Mouse (Mus musculus): ENCODE measurements around the gene Plvap. TPM values are rescaled to one million over a fixed set of nuclear protein-coding genes. Genes with fewer than 3 reads are reported as not detected.

Plvap gene
- polyA plus RNA-seq, 1 experiment from 2014 or later: 3.6 TPM

GRCm38 (mm10) chr8:71498816-71499690, 12.5 kb downstream of the Plvap start:
- H3K9me3 ChIP-seq (ENCODE audit: control insufficient read depth, low read length): no peaks in the 10 kb centered on the region
- no peaks in the 10 kb centered on the region for H3K27me3 ChIP-seq (ENCODE audit: control insufficient read depth, insufficient read depth, low read length)
- H3K4me3 ChIP-seq (replicated peaks; ENCODE audit: low read depth, low read length): no peak overlapping the region
- ATAC-seq (ENCODE audit: low FRiP score, low TSS enrichment) (no peak), DNase-seq (no peak)
- H3K27ac ChIP-seq (replicated peaks; ENCODE audit: low read depth, low read length): no peak overlapping the region
- H3K4me1 ChIP-seq (ENCODE audit: control insufficient read depth, insufficient read depth, low read length): no peaks in the 10 kb centered on the region
- H3K4me2 ChIP-seq (ENCODE audit: low read length): no peak overlapping the region
- no peak overlapping the region for H3K9ac ChIP-seq (replicated peaks; ENCODE audit: low read length)
- WGBS: 50% methylated on average over 16 of the region's 16 CpGs
- H3K36me3 ChIP-seq (ENCODE audit: control insufficient read depth, insufficient read depth, low read length): no peaks in the 10 kb centered on the region

- DNase-seq (no peak), ATAC-seq (ENCODE audit: low FRiP score, low TSS enrichment) (no peak)
- Histone ChIP-seq H3K36me3 (ENCODE audit: control insufficient read depth, insufficient read depth, low read length) (peaks cover 4% of the 10 kb centered on the region; the same call in 1 of the 2 replicates), H3K27ac (replicated peaks; ENCODE audit: low read depth, low read length) (no peak overlapping the region), H3K4me2 (ENCODE audit: low read length) (no peak overlapping the region), H3K4me1 (ENCODE audit: control insufficient read depth, insufficient read depth, low read length) (no peaks in the 10 kb centered on the region), H3K9me3 (ENCODE audit: control insufficient read depth, low read length) (no peaks in the 10 kb centered on the region), H3K27me3 (ENCODE audit: control insufficient read depth, insufficient read depth, low read length) (no peaks in the 10 kb centered on the region), H3K4me3 (replicated peaks; ENCODE audit: low read depth, low read length) (no peak overlapping the region), H3K9ac (replicated peaks; ENCODE audit: low read length) (no peak overlapping the region)
- 28% methylated on average over 15 of the region's 15 CpGs for WGBS
These were observed 13.6 kb downstream of the Plvap start for GRCm38 (mm10) chr8:71497881-71498501.

- Histone ChIP-seq H3K27ac (replicated peaks; ENCODE audit: low read depth, low read length) (no peak overlapping the region), H3K36me3 (ENCODE audit: control insufficient read depth, insufficient read depth, low read length) (peaks cover 11% of the 10 kb centered on the region), H3K4me1 (ENCODE audit: control insufficient read depth, insufficient read depth, low read length) (no peaks in the 10 kb centered on the region), H3K9ac (replicated peaks; ENCODE audit: low read length) (no peak overlapping the region; the same call in 1 of the 2 replicates), H3K27me3 (ENCODE audit: control insufficient read depth, insufficient read depth, low read length) (no peaks in the 10 kb centered on the region), H3K4me3 (replicated peaks; ENCODE audit: low read depth, low read length) (no peak overlapping the region), H3K4me2 (ENCODE audit: low read length) (no peak overlapping the region), H3K9me3 (ENCODE audit: control insufficient read depth, low read length) (no peaks in the 10 kb centered on the region)
- 83% methylated on average over 1 of the region's 1 CpGs for WGBS
- DNase-seq (no peak), ATAC-seq (ENCODE audit: low FRiP score, low TSS enrichment) (no peak)
These were observed 14.4 kb downstream of the Plvap start for GRCm38 (mm10) chr8:71497077-71497645.

- H3K27me3 ChIP-seq (ENCODE audit: control insufficient read depth, insufficient read depth, low read length): no peaks in the 10 kb centered on the region
- WGBS: 64% methylated on average over 11 of the region's 11 CpGs
- no peak overlapping the region for H3K4me3 ChIP-seq (replicated peaks; ENCODE audit: low read depth, low read length)
- H3K27ac ChIP-seq (replicated peaks; ENCODE audit: low read depth, low read length): no peak overlapping the region
- H3K9ac ChIP-seq (replicated peaks; ENCODE audit: low read length): no peak overlapping the region
- ATAC-seq (ENCODE audit: low FRiP score, low TSS enrichment) (no peak), DNase-seq (no peak)
- no peak overlapping the region for H3K4me2 ChIP-seq (ENCODE audit: low read length)
- H3K36me3 ChIP-seq (ENCODE audit: control insufficient read depth, insufficient read depth, low read length): peaks cover 18% of the 10 kb centered on the region
- no peaks in the 10 kb centered on the region for H3K4me1 ChIP-seq (ENCODE audit: control insufficient read depth, insufficient read depth, low read length)
- H3K9me3 ChIP-seq (ENCODE audit: control insufficient read depth, low read length): no peaks in the 10 kb centered on the region
These were observed 15.1 kb downstream of the Plvap start for GRCm38 (mm10) chr8:71496481-71496880.

- WGBS: 90% methylated on average over 5 of the region's 5 CpGs
- Histone ChIP-seq H3K27me3 (ENCODE audit: control insufficient read depth, insufficient read depth, low read length) (no peaks in the 10 kb centered on the region), H3K27ac (replicated peaks; ENCODE audit: low read depth, low read length) (no peak overlapping the region), H3K9me3 (ENCODE audit: control insufficient read depth, low read length) (no peaks in the 10 kb centered on the region), H3K4me1 (ENCODE audit: control insufficient read depth, insufficient read depth, low read length) (no peaks in the 10 kb centered on the region), H3K36me3 (ENCODE audit: control insufficient read depth, insufficient read depth, low read length) (peaks cover 25% of the 10 kb centered on the region), H3K9ac (replicated peaks; ENCODE audit: low read length) (no peak overlapping the region), H3K4me2 (ENCODE audit: low read length) (no peak overlapping the region), H3K4me3 (replicated peaks; ENCODE audit: low read depth, low read length) (no peak overlapping the region)
- no peak for DNase-seq
- ATAC-seq (ENCODE audit: low FRiP score, low TSS enrichment): no peak
These were observed 15.7 kb downstream of the Plvap start for GRCm38 (mm10) chr8:71495811-71496210.

- H3K9me3 ChIP-seq (ENCODE audit: control insufficient read depth, low read length): no peaks in the 10 kb centered on the region
- DNase-seq (peak; percentile 90), ATAC-seq (ENCODE audit: low FRiP score, low TSS enrichment) (peak; percentile 76)
- H3K36me3 ChIP-seq (ENCODE audit: control insufficient read depth, insufficient read depth, low read length): peaks cover 25% of the 10 kb centered on the region
- H3K27ac ChIP-seq (replicated peaks; ENCODE audit: low read depth, low read length): no peak overlapping the region
- H3K4me3 ChIP-seq (replicated peaks; ENCODE audit: low read depth, low read length): no peak overlapping the region
- no peaks in the 10 kb centered on the region for H3K4me1 ChIP-seq (ENCODE audit: control insufficient read depth, insufficient read depth, low read length)
- H3K27me3 ChIP-seq (ENCODE audit: control insufficient read depth, insufficient read depth, low read length): no peaks in the 10 kb centered on the region
- no peak overlapping the region for H3K4me2 ChIP-seq (ENCODE audit: low read length)
- H3K9ac ChIP-seq (replicated peaks; ENCODE audit: low read length): no peak overlapping the region
- WGBS: 31% methylated on average over 16 of the region's 16 CpGs
These were observed 16.5 kb downstream of the Plvap start for GRCm38 (mm10) chr8:71495039-71495438.

- Histone ChIP-seq H3K9ac (replicated peaks; ENCODE audit: low read length) (peak overlapping the region; percentile 68), H3K27me3 (ENCODE audit: control insufficient read depth, insufficient read depth, low read length) (no peaks in the 10 kb centered on the region), H3K4me1 (ENCODE audit: control insufficient read depth, insufficient read depth, low read length) (peaks cover 28% of the 10 kb centered on the region), H3K4me2 (ENCODE audit: low read length) (peak overlapping the region; percentile 99), H3K9me3 (ENCODE audit: control insufficient read depth, low read length) (no peaks in the 10 kb centered on the region), H3K4me3 (replicated peaks; ENCODE audit: low read depth, low read length) (peak overlapping the region; percentile 74), H3K27ac (replicated peaks; ENCODE audit: low read depth, low read length) (no peak overlapping the region), H3K36me3 (ENCODE audit: control insufficient read depth, insufficient read depth, low read length) (peaks cover 37% of the 10 kb centered on the region)
- ATAC-seq (ENCODE audit: low FRiP score, low TSS enrichment): peak; percentile 86
- DNase-seq: peak; percentile 96
- WGBS: under 1% methylated on average over 22 of the region's 22 CpGs
These were observed 23.1 kb downstream of the Plvap start for GRCm38 (mm10) chr8:71488454-71488853.

GRCm38 (mm10) chr8:71487691-71488445, 23.7 kb downstream of the Plvap start, which contains the start of gene Gtpbp3:
Gene Gtpbp3, plus strand, starts transcription at chr8:71488103.
- Histone ChIP-seq H3K36me3 (ENCODE audit: control insufficient read depth, insufficient read depth, low read length) (peaks cover 37% of the 10 kb centered on the region), H3K27me3 (ENCODE audit: control insufficient read depth, insufficient read depth, low read length) (no peaks in the 10 kb centered on the region), H3K27ac (replicated peaks; ENCODE audit: low read depth, low read length) (0 out of 2 replicates have a peak within 1 kb of the TSS, but pooled peaks have one; percentile 49), H3K9ac (replicated peaks; ENCODE audit: low read length) (peak within 1 kb of the TSS; percentile 68), H3K4me2 (ENCODE audit: low read length) (peak within 1 kb of the TSS; percentile 99), H3K4me1 (ENCODE audit: control insufficient read depth, insufficient read depth, low read length) (peaks cover 30% of the 10 kb centered on the region), H3K9me3 (ENCODE audit: control insufficient read depth, low read length) (no peaks in the 10 kb centered on the region), H3K4me3 (replicated peaks; ENCODE audit: low read depth, low read length) (peak within 1 kb of the TSS; percentile 74)
- DNase-seq (peak; percentile 84), ATAC-seq (ENCODE audit: low FRiP score, low TSS enrichment) (peak; percentile 18; the same call in 1 of the 2 replicates)
- 0% methylated on average over 33 of the region's 33 CpGs for WGBS
